Mouse (Mus musculus): ENCODE results near the gene Ranbp10.
A peak's percentile ranks its signal among the peaks of the same experiment; 100 is the strongest.

Ranbp10 gene

GRCm38 (mm10) chr8:105780298-105780697 is 46.9 kb downstream of the Ranbp10 start:
- DNase-seq: no peak

DNA sequence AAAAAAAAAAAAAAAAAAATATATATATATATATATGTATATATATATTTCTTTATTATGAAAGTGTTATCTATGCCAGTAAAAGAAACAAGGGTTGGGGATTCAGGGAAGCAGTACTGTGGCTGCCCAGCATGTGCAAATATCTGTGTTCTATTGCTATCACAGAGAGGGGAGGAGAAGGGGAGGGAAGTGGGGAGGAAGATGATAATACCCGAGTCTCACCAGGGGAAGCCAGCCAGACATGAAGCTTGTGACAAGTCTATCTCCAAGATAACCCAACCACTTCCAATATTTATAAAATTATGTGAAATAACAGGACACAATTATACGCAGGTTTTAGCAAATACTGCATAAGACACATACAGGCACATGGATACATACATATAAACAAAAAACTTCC is 49.3 kb downstream of the Ranbp10 start:
- no peak for DNase-seq

GRCm38 (mm10) chr8:105774498-105774897 is 52.7 kb downstream of the Ranbp10 start:
- DNase-seq: no peak

DNA sequence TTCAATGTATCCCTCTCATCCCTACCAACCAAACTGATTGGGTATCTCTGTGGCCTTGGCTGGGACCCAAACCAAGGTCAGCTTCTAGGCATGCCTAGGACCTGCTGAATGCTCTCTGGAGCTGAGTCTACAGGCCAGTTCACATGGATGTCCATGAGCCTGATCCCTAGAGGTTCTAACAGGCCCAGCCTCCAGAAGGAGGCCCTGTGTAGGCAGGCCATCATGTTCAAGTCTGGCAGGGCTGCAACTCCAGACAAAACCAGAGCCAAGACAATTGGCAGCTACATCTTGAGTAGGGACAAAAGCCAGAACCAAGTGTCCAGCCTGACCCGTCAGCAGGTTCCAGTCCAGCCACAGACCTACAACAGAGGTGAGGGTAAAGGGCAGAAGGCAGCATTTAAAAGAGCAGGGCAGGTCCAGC is 53.7 kb downstream of the Ranbp10 start:
- no peak for DNase-seq

- DNase-seq: no peak
Measured at GRCm38 (mm10) chr8:105771398-105772175, 55.6 kb downstream of the Ranbp10 start.

- DNase-seq: no peak
Measured at GRCm38 (mm10) chr8:105770609-105771008, 56.5 kb downstream of the Ranbp10 start.

DNA sequence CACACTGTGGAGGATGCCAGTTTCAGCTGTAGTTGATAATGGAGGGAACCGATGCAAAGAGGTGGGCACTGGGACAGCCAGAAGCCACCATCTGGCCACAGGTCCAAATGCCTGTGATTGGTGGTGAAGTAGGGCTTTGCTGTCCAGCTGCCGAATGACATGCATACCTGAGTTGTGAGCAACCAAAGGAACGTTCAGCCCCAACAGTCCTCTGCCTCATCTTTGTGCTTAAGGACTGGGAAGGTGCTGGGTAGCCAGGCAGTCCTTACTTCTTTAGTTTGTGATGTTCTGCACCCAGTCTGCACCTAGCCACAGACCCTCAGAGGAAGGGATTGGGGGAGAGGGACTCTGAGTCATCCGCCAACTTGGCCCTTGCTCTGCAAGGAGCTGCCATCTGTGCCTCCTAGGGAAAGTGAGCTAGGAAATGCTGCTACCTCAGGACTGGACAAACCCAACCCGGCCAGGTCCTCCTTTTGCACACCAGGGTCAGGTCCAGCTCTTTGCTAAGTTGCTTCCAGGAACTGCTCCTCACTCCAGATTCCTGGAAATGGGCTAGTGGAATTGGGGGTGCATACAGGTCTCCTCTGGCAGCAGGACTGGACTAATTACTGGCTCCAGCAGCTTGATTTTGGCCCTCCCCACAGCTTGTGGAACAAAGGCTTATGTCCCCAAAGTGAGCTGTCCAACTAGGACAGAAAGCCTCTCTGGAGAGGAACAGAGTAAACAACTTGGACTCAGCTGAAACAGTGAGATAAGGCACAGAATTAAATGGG is 58.5 kb downstream of the Ranbp10 start:
- no peak for DNase-seq

GRCm38 (mm10) chr8:105758277-105759108 is 68.7 kb downstream of the Ranbp10 start, which contains the start of gene Gfod2:
TSS of gene Gfod2 (minus strand) at chr8:105758664.
- peak; percentile 98 for DNase-seq

DNA sequence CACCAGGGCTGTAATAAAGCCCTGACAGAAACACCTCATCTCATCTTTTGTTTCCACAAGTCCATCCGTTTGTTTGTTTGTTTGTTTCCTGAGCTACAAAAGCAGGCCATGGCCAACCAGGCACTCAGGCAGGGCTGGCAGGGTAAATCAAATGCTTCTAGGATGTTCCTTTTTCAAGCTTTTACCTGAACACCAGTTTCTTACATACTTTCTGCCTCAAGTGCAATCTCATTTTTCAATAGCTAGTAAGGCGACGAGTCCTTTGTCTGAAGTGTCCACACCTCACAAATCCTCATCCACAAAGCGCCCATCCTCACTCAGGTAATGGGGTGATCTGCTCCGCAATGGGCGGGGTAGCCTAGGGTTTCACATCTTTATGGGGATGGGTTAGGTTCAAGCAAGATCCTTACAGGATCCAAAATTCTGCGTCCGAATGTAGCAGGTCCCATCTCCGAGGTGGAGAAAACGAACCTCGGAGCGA is 69.3 kb downstream of the Ranbp10 start:
- no peak for DNase-seq

DNA sequence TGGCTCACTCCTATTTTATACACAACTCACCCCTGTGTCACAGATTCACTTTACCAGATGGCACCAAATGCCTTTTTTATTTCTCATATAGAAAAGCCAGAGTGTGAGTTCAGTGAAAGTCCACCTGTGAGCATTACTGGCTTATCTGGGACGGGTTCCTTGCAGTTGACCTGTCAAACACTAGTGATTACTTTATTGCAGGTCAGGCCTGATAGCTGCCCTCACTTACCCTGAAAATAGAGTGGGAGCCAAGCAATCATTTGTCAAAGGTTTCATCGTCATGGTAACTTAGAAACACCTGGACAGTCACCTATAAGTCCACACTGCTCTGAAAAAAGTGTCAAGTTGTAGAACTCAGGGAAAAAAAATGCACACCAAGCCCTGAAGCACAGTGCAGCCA is 72.5 kb downstream of the Ranbp10 start:
- DNase-seq: no peak

- DNase-seq: no peak
Measured at GRCm38 (mm10) chr8:105753916-105754315, 73.2 kb downstream of the Ranbp10 start.

DNA sequence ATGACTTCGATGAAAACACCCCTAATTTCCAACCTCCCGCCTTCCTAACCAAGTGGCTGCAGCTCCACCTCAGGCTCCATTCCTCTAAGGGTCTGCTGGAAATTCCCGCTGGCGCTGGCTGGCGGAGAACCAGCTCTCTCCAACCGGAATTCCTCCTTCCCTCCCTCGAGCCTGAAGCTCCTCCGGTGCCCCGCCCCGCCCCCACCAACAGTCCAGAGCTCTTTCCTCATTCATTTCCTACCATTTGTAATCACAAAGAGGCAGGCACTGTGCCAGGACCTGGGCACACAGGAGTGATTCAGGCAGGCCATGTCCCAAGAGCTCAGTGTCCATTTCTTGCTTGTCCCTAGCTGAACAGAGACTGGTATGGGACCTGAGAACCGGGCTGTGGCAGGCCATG is 76.5 kb downstream of the Ranbp10 start:
- DNase-seq: peak; percentile 85 to 93

DNA sequence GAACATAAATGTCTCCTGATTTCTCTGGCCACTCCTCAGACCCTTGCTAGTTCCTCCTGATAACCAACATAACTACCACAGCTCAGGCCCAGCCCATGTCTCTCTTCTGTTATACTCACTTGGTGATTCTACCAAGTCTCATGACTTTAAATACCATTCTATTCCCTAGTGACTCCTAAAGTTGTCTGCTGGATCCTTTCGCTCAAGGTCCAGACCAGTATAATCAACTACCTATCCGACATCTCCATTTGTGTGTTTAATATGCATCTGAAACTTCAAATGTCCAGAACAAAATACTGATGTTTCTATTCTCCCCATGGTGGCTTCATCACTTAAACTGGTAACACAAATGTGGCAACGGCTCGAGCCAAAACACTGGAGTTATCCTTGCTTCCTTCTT is 83.8 kb downstream of the Ranbp10 start:
- DNase-seq: no peak

- no peak for DNase-seq
Measured at GRCm38 (mm10) chr8:105739216-105739615, 87.9 kb downstream of the Ranbp10 start.

GRCm38 (mm10) chr8:105732186-105732585 is 95.0 kb downstream of the Ranbp10 start:
- DNase-seq: no peak

- peak; percentile 73 to 83 for DNase-seq
Measured at GRCm38 (mm10) chr8:105727397-105728124, 99.6 kb downstream of the Ranbp10 start.

DNA sequence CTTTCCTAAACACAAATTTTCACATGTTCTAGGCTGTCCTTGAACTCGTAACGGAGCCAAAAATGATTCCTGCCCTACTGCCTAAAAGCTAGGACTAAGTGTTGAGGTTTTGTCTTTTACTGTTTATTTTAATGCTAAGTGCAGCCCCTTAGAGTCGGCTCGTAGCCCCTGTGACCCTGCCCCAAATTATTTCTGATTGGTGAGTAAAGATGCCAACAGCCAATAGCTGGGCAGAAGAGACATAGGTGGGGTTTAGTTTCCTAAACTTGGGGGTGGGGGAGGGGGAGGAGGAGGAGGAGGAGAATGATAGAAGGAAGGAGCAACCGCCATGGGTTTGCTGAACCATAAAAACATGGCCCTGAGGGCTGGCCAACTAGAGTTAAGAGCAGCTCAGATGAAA is 101.4 kb downstream of the Ranbp10 start:
- no peak for DNase-seq

- DNase-seq: no peak
Measured at GRCm38 (mm10) chr8:105722861-105723260, 104.3 kb downstream of the Ranbp10 start.

- no peak for DNase-seq
Measured at GRCm38 (mm10) chr8:105719637-105720036, 107.5 kb downstream of the Ranbp10 start.

All from lung, adult 18-20 months (tissue).